Mouse (Mus musculus) ES-Bruce4 (cell line): ENCODE results near the gene Ubr3. TPM values are rescaled to one million over a fixed set of nuclear protein-coding genes. Genes with fewer than 3 reads are reported as not detected.
"Not testable (repeated sequence)": the region's sequence is repeated elsewhere in the genome, so short reads cannot be mapped to it uniquely, and the experiment has no call there.

Source experiments
- H3K27ac ChIP-seq: 2 replicates; pipeline ENCODE4 v1.5.1; 2012; ENCODE audit warnings: low read length, inconsistent platforms; ENCODE audit not compliant: insufficient read depth
- H3K27me3 ChIP-seq: 2 replicates; pipeline ENCODE4 v1.6.1; 2012; ENCODE audit warnings: mild to moderate bottlenecking, low read length, inconsistent platforms; ENCODE audit not compliant: control insufficient read depth, poor library complexity, insufficient read depth, severe bottlenecking
- H3K36me3 ChIP-seq: 2 replicates; pipeline ENCODE4 v1.6.1; 2012; ENCODE audit warnings: inconsistent platforms, mild to moderate bottlenecking, low read length, moderate library complexity; ENCODE audit not compliant: control insufficient read depth, poor library complexity, insufficient read depth, severe bottlenecking
- H3K4me1 ChIP-seq: one replicate; pipeline ENCODE4 v1.8.1; 2011; ENCODE audit warnings: low read length; ENCODE audit not compliant: control insufficient read depth, insufficient read depth
- H3K4me3 ChIP-seq: 2 replicates; pipeline ENCODE4 v1.5.1; 2011; ENCODE audit warnings: low read depth, mild to moderate bottlenecking, low read length
- H3K9ac ChIP-seq: 2 replicates; pipeline ENCODE4 v1.6.1; 2012; ENCODE audit warnings: low read depth, mild to moderate bottlenecking, inconsistent platforms; ENCODE audit not compliant: poor library complexity, severe bottlenecking
- H3K9me3 ChIP-seq: replicated peaks from 2 replicates; pipeline ENCODE4 v1.6.1; 2012; ENCODE audit warnings: mild to moderate bottlenecking, low read length, inconsistent platforms; ENCODE audit not compliant: control insufficient read depth, poor library complexity, insufficient read depth, severe bottlenecking
- CTCF ChIP-seq: IDR thresholded peaks from one replicate; pipeline ENCODE4 v1.8.1; 2011; ENCODE audit warnings: low read depth, low read length
- EP300 ChIP-seq: IDR thresholded peaks from 2 replicates; pipeline ENCODE4 v1.6.1; 2011; ENCODE audit warnings: low read depth, low read length; ENCODE audit not compliant: insufficient read depth
- POLR2A ChIP-seq: IDR thresholded peaks from one replicate; pipeline ENCODE4 v1.8.1; 2011; ENCODE audit warnings: low read length; ENCODE audit not compliant: insufficient read depth
- polyA plus RNA-seq: library from polyadenylated mRNA; stranded (reverse); fragments of >200 nt; gene quantifications from 2 replicates; pipeline ENCODE4 v1.2.4, GENCODE M21; 2011; ENCODE audit warnings: low read depth; ENCODE audit not compliant: missing spikeins, insufficient read depth, insufficient read length

Ubr3 gene
- polyA plus RNA-seq, 1 experiment: 65.6 TPM

DNA sequence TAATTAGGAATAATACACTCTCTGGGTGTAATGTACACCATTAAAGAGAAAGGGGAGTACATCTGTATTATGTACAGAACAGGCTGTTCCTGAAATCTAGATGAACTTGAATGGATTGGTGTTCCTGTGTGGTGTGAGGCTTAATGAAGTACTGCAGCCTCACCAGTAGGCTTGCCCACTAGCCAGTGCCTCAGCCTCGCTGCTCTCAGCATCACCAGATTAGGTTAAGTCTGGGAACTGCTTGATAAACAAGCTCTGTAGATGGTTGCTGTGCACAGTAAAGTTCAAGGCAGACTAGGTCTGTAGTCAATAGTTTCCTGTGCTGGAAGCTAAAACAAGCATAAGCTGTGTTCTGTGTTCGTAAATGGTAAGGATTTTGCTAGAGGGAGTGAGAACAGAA is 60.6 kb downstream of the Ubr3 start:
- peaks cover 14% of the 10 kb centered on the region for H3K36me3 ChIP-seq
- H3K4me1 ChIP-seq: no peaks in the 10 kb centered on the region
- H3K4me3 ChIP-seq: no peak overlapping the region

DNA sequence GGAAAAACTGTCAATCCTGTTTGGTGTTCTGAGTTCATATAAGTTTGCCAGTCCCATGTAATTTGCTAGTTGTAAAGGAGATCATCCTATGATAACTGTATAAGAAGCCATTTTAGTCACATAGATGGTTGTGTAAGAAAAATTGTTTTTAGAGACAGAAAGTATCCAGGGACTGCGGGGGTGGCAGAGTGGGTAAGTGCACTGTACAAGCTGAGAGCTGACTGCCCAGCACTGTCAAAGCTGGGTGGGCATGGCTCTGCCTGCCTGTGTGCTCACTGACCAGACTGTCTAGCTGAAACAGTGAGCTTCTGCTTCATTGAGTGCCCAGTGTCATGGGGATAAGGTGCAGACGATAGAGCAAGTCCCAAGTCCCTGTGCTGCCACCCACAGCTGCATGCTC is 77.8 kb downstream of the Ubr3 start:
- no peak overlapping the region for H3K4me3 ChIP-seq
- no peak overlapping the region for H3K27ac ChIP-seq
- H3K36me3 ChIP-seq: peaks cover 20% of the 10 kb centered on the region

More for the DNA sequence above, 60.6 kb downstream of the Ubr3 start:
- Histone ChIP-seq H3K27me3 (no peaks in the 10 kb centered on the region), H3K9me3 (no peaks in the 10 kb centered on the region; the same call in 1 of the 2 replicates), H3K9ac (no peak overlapping the region), H3K27ac (no peak overlapping the region)
- TF ChIP-seq EP300: no peak
- no peak for TF ChIP-seq CTCF
- no peak for TF ChIP-seq POLR2A

DNA sequence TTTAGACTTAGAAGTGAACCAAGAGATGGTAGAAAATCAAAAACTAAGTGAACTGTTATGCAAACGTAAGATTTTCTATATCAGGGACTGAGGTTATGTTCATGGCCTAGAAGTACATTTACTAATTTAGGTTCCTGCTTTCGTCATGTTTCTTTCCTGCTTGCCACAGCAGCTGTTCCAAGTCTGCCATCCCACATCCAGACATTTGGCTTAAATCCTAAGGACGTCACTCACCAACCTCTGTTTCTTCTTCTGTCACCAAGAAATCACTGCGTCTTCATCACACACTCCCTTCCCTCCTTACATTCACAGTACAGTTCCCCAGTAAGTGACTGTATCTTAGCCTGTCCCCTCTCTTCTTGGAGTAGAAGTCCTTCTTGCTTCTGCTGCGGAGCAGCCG is 92.2 kb downstream of the Ubr3 start:
- peaks cover 12% of the 10 kb centered on the region for H3K36me3 ChIP-seq

More for the DNA sequence above, 77.8 kb downstream of the Ubr3 start:
- no peaks in the 10 kb centered on the region for H3K9me3 ChIP-seq
- no peak for TF ChIP-seq POLR2A
- no peak for TF ChIP-seq EP300
- no peak for TF ChIP-seq CTCF
- no peaks in the 10 kb centered on the region for H3K4me1 ChIP-seq
- no peak overlapping the region for H3K9ac ChIP-seq
- no peaks in the 10 kb centered on the region for H3K27me3 ChIP-seq

DNA sequence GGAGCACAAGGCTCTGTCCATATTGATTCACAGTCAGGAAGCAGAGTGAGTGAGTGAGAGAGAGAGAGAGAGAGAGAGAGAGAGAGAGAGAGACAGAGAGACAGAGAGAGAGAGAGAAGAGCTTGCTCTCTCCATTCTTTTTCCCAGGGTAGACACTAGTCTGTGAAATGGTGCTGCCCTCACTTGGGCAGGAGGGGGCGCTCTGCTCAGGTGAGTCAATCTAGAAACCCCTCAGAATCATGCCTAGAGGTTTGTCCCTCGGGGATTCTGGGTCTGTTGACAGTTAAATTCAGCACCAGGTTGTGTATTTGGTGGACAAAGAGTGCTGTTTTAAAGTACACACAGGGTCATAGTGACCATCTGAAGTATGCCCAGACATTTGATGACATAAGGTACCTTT is 93.6 kb downstream of the Ubr3 start:
- no peaks in the 10 kb centered on the region for H3K4me1 ChIP-seq
- H3K9me3 ChIP-seq: no peaks in the 10 kb centered on the region
- no peaks in the 10 kb centered on the region for H3K27me3 ChIP-seq
- no peak overlapping the region for H3K4me3 ChIP-seq
- peaks cover 10% of the 10 kb centered on the region for H3K36me3 ChIP-seq
- H3K27ac ChIP-seq: no peak overlapping the region
- no peak for TF ChIP-seq EP300
- TF ChIP-seq CTCF: peak; percentile 71
- no peak overlapping the region for H3K9ac ChIP-seq

More for the DNA sequence above, 92.2 kb downstream of the Ubr3 start:
- Histone ChIP-seq H3K27me3 (no peaks in the 10 kb centered on the region), H3K4me3 (no peak overlapping the region), H3K9ac (no peak overlapping the region), H3K9me3 (no peaks in the 10 kb centered on the region), H3K27ac (no peak overlapping the region), H3K4me1 (no peaks in the 10 kb centered on the region)
- TF ChIP-seq EP300: no peak
- TF ChIP-seq CTCF: no peak
- TF ChIP-seq POLR2A: no peak

DNA sequence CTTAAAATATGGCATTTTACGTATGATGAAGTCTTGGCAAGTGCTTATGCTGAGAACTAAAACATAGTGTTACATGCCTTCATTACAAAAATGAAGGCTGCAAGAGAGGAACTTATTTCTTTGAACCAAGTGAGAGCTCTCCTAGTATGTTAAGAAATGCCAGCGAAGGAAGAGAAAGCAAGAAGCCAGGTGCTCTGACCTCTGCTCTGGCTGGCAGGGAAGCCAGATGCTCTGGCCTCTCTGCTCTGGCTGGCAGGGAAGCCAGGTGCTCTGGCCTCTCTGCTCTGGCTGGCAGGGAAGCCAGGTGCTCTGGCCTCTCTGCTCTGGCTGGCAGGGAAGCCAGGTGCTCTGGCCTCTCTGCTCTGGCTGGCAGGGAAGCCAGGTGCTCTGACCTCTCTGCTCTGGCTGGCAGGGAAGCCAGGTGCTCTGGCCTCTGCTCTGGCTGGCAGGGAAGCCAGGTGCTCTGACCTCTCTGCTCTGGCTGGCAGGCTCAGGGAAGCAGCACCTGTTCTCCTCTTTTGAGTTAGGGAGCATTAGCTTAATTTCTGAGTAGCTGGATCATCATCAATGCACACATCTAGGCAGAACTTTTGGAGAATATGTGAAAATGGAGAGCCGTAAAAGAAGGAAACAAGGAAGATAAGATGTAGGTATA is 97.2 kb downstream of the Ubr3 start:
- not testable (repeated sequence) for H3K4me1 ChIP-seq, H3K27ac ChIP-seq, H3K9me3 ChIP-seq, H3K27me3 ChIP-seq, H3K36me3 ChIP-seq, H3K9ac ChIP-seq, H3K4me3 ChIP-seq

DNA sequence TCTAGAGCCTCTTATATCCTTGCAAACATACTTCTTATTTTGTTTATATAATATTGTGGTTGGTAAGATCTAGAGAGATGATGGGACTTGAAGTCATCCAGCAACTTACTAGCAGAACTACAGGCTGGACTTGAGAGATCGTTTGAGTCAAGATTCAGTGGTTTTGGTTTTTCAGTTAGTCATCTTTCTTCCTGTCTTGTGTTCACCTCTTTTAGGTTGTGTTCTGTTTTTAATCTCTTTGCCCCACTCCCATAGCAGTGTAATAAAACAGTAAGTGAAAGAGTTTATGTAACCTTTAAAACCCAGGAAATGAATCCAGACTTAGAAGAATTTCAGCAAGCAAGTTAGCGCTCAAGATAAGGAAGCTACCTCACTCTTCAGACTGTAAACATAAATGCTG is 97.7 kb downstream of the Ubr3 start:
- H3K36me3 ChIP-seq: peaks cover 3% of the 10 kb centered on the region

More for the DNA sequence above, 97.7 kb downstream of the Ubr3 start:
- no peak for TF ChIP-seq EP300
- Histone ChIP-seq H3K27ac (no peak overlapping the region), H3K4me1 (no peaks in the 10 kb centered on the region), H3K9me3 (no peaks in the 10 kb centered on the region), H3K27me3 (no peaks in the 10 kb centered on the region), H3K9ac (no peak overlapping the region), H3K4me3 (no peak overlapping the region)
